Mouse (Mus musculus) layer of hippocampus, adult 2 months (tissue): ENCODE measurements around the gene Dennd2a. TPM values are rescaled to one million over a fixed set of nuclear protein-coding genes. Genes with fewer than 3 reads are reported as not detected.

Experiments used
- DNase-seq, 2 experiments: peaks; one replicate each; pipeline ENCODE4 v3.0.0; 2022; ENCODE audit warnings: low spot score in 2 of 2
- H3K27ac ChIP-seq: fragments of 200-600 bp; 2 replicates; pipeline ENCODE4 v1.8.1; 2022
- H3K4me3 ChIP-seq: fragments of 200-600 bp; 2 replicates; pipeline ENCODE4 v1.8.1; 2022; ENCODE audit warnings: mild to moderate bottlenecking
- CTCF ChIP-seq: fragments of 200-600 bp; conservative IDR thresholded peaks from 2 replicates; pipeline ENCODE4 v1.8.1; 2022; ENCODE audit warnings: antibody characterized with exemption, mild to moderate bottlenecking, moderate library complexity
- total RNA-seq, 2 experiments: library from RNA; stranded (reverse); gene quantifications; 2 replicates each; pipeline ENCODE4 v1.2.3; 2021

Dennd2a gene
- total RNA-seq, 2 experiments from 2014 or later, result 37.0 to 38.2 TPM

DNA sequence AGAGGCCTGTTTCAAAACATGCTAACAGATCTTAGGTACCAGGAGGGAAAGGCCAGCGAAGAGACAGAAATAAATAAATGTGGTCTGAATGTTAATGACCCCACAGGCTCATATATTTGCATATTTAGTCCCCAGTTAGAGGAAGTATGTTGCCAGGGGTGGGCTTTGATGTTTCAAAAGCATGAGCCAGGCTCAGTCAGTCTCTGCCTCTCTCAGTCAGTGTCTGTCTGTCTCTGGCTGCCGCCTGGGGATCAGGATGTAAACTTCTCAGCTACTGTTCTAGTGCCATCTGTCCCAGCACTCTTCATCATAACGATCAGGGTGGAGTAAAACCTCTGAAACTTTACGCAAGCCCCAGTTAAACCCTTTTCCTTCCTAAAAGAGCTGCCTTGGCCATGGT, 29.9 kb downstream of the Dennd2a start:
- H3K27ac ChIP-seq, result peak overlapping the region; percentile 91
- peak overlapping the region; percentile 34 for H3K4me3 ChIP-seq
- TF ChIP-seq CTCF, result no peak
- peak in 1 of 2 experiments; percentile 52 for DNase-seq

DNA sequence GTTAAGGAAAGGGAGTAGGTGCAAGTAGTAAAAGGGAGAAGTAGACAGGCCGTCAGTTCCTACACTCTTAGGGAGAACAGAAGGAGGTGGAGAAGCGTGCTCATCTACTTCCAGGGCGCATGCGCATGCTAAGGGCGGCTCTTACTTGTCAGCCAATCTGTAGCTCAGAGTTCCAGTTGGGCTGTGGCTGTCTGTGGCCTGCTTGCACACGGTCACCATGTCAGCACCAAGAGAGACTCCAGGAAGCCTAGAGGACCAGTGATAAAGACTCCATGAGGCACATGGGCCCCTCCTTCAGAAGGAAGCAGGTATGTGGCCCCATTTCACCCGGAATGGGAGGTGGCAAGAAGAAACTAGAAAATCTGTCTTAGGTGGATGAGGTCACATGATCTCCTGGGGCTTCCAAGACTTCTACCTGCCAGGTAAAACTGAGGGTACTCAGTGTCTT, 30.3 kb downstream of the Dennd2a start:
- no peak for TF ChIP-seq CTCF
- DNase-seq, result no peak
- Histone ChIP-seq H3K27ac (peak overlapping the region; percentile 91), H3K4me3 (peak overlapping the region; percentile 34)

DNA sequence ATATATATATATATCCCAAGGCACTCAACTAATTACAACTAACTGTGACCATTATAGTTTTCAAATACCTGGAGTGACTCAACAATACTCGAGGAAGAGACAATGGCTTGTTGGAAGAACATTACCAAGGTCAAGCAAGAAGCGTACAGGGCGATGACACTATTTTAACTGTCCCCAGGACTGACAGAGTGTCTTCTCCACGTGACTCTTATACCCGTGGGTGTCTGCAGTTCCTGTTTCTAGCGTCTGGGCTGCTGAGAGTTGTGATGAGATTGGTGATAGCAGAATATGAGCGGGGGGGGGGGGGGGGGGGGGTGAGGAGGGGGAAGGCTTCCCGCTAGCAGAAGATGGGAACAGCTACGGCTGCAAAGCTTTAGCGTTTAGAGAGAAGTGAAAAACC, 30.9 kb downstream of the Dennd2a start:
- H3K4me3 ChIP-seq, result no peak overlapping the region
- peak overlapping the region; percentile 91; the same call in 1 of the 2 replicates for H3K27ac ChIP-seq
- no peak for DNase-seq
- no peak for TF ChIP-seq CTCF

DNA sequence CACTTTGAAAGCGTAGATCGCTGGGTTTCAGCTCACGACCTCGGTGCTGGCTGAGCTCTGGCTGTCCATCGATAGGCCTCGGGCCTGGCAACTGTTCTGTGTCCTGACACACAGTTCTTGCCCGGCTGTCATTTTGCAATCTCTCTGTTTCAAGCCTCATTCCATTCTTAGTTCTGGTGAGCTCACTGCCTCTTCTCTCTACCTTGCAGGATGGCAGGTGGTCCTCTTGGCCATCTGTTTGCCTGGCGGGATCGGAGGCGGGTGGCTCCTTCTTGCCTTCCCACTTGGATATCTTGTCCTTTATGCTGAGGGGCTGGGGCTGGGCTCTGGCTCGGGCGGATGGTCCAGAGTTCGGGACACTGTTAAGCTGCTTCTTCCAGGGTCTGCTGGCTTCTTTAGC, 34.5 kb downstream of the Dennd2a start:
- DNase-seq, result no peak
- TF ChIP-seq CTCF, result no peak
- Histone ChIP-seq H3K27ac (no peak overlapping the region), H3K4me3 (no peak overlapping the region)

DNA sequence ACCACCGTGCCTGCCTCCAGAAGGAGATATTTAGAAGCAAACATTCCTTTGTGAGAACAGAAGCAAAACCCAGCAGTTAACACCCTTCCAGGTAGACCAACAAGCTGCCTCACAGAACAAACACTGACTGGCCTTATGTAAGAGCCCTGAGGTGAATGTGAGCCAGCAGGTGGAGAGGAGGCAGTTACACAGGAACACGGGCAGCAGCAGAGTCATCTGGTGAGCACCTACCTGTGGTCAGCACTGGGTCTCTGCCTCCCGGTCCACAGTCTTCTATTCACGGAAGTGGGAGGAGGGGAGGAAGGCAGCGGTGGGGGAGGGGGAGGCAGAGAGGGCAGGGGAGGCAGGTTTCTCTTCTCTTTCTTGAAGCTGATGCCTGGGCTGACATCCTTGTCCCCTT, 35.2 kb downstream of the Dennd2a start:
- DNase-seq, result no peak
- TF ChIP-seq CTCF, result no peak
- Histone ChIP-seq H3K4me3 (no peak overlapping the region), H3K27ac (no peak overlapping the region)

DNA sequence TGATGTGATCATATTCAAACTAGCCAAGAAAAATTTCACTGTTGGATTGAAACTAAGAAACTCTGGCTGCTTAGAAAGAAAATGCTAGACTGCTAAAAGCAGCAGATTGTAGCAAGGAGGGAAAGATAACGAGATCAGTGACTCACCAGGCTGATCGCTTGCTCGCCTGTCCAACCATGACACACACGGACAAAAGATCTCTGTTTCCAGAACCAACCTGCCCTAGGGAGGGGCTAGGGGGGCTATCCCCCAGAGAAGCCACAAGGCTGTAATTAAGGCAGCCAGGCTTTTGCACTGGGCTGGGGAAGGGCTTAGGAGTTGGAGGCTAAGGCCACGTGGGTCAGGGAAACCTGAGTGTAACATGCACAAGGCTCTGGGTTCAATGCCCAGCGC, 41.9 kb downstream of the Dennd2a start:
- no peak for TF ChIP-seq CTCF
- H3K4me3 ChIP-seq, result no peak overlapping the region
- peak overlapping the region; percentile 73; the same call in 1 of the 2 replicates for H3K27ac ChIP-seq
- no peak for DNase-seq

DNA sequence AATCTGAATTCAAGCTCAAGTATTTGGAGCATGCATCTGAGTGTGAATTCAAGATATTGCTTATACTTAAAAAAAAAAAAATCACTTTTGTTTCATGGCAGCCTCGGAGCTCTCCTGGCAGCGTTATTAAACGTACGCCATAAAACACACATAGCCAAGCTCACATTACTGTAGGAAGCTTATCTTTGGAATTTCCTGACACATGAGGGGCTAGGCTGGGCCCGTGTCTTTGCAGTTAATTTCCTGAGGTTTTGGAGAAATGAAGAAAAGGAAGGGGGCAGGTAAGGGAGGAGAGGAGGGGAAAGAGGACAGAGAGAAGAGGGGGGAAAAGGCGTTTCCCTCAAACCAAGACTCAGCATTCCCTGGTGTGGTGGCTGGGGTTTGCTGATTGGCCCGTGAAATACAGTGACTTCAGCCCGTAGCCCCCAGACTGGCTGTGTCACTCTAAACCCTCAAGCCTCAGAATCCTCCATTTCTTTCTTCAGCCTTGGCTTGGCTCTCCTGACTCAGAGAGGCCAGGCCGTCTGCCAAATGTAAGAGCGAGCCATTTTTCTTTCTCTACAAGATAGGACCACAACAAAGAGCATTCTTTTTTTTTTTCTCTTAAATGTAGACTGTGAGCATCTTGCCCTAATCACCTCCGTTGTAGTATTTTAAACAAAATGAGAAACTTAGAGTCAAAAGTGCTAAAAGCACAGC, 42.5 kb downstream of the Dennd2a start:
- Histone ChIP-seq H3K4me3 (no peak overlapping the region), H3K27ac (peak overlapping the region; percentile 73; the same call in 1 of the 2 replicates)
- no peak for DNase-seq
- TF ChIP-seq CTCF, result no peak

DNA sequence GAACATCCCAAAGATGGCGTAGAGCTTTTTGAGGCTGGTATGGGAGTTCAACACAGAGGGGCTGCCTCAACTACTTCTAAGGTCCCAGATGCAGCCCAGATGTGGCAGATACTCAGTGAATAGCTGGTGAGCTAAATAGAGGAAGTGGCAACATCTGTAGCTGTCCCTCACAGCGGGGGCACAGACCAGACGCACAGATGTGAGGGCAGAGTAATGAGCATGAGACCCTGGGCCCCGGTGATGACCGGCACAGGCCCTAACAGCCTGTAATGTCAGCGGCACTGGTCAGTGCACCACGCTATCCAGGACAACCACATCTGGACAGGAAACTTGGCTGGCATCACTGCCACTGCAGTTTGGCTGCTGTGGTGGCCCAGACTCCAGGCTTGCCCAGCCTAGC, 54.2 kb downstream of the Dennd2a start:
- no peak overlapping the region for H3K4me3 ChIP-seq
- TF ChIP-seq CTCF, result no peak
- H3K27ac ChIP-seq, result no peak overlapping the region
- DNase-seq, result no peak

DNA sequence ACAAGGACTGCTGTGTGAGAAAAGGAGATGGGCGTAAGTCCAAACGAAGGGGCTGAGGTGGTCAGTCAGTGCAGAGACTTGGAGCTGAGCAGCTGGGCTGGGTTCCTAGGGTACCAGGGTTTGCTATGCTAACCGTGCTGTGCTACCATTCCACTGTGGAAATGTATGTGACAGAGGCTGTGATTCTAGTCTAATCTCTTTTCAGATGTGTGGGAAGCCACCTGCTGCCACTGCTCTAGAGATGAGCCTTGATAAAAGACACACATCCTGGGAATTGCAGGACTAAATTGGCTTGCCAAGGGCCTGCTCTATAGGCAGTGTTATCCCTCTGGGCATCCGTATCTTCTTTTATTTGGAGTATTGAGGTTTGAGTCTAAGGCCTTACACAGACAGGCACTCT, 60.5 kb downstream of the Dennd2a start:
- no peak for TF ChIP-seq CTCF
- H3K4me3 ChIP-seq, result no peak overlapping the region

DNA sequence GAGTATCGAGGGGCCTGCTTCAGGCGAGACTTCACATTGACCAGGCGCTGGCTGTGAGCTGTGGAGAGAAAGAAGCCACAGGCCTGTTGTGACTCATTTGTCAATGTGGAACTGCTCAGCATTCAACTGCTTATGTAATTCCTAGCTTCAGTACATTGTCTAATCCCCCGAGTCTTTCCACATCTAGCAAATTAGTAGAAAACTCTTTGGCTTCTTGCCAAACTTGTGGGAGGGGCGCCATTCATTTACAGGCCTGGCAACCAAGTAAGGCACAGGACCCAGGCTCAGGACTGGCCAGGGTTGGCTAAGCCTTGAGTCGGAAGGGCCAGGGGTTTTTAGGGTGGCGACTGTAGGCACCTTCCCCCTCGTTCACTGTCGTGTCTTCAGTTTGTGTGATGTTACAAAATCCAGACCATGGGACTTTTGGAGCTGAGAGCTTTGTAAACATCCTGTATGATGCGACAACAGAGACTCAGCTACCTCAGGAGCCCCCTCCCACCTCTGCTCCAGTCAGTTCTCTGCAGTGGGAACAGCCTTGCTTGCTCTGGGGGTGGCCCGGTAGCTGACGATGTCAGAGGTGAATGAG, 64.4 kb downstream of the Dennd2a start:
- no peak for TF ChIP-seq CTCF
- peak; percentile 75 to 84 for DNase-seq
- Histone ChIP-seq H3K4me3 (no peak overlapping the region), H3K27ac (peak overlapping the region; percentile 86)

More for the DNA sequence above, 60.5 kb downstream of the Dennd2a start:
- H3K27ac ChIP-seq, result peak overlapping the region; percentile 52; the same call in 1 of the 2 replicates
- DNase-seq, result no peak

DNA sequence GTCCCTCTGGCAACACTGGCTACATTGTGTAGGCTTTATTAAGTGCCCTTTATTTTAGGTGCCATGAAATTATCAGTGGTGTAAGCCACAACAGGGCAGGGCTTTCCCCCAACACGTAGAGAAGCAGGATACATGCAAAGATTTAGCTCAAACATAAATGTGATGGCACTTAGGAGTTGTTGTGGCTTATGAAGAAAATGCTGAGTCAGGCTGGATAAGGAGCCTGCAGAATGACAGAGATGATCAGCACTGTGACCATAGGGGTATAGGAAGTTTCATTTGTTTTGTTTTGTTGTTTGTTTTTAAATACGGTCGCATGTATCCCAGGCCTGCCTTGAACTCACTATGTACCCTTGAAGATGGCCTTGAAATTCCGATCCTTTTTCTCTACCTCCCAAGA, 65.5 kb downstream of the Dennd2a start:
- Histone ChIP-seq H3K27ac (0 out of 2 replicates have a peak overlapping the region, but pooled peaks have one; percentile 10), H3K4me3 (no peak overlapping the region)
- TF ChIP-seq CTCF, result no peak
- DNase-seq, result no peak

DNA sequence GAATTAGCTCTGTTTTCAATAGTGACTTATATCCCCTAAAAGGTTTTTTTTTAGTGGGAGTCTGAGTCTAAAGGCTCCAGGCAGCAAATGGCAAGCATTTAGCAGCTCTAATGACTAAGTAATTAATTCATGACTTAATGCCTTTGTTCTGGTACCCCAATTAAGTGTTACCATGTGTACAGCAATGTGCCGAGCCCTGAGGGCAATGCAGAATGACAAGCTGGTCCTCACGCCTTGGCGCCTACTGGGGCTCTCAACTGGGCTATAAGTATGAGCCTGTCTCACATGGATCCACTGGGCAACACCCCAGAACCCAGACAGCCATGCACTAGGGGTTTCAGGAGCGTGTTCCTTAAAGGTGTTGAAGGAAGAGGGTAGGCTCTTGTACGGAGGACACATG, 66.5 kb downstream of the Dennd2a start:
- Histone ChIP-seq H3K27ac (peak overlapping the region; percentile 2; the same call in 1 of the 2 replicates), H3K4me3 (no peak overlapping the region)
- no peak for TF ChIP-seq CTCF

DNA sequence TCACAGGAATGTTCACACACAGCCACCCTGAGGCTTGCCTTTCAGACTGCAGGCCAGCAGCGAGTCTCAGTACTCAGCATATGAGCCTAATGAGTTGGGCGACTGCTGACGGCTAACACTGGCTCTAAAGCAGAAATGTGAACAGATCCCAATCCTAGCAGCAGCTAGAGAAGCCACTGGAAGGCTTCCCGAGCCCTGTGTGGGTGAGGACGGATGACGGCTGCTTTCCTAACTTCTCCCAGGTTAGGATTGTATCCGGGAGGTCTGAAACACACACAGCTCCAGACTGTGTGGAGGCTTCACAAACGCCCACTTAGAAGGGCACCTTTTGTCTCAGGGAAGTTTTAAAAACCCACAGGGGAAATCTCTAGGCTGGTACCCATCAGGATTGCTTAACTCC, 69.4 kb downstream of the Dennd2a start:
- TF ChIP-seq CTCF, result no peak
- H3K4me3 ChIP-seq, result no peak overlapping the region
- H3K27ac ChIP-seq, result peak overlapping the region; percentile 21
- peak in 1 of 2 experiments; percentile 41 for DNase-seq

More for the DNA sequence above, 66.5 kb downstream of the Dennd2a start:
- DNase-seq, result no peak

DNA sequence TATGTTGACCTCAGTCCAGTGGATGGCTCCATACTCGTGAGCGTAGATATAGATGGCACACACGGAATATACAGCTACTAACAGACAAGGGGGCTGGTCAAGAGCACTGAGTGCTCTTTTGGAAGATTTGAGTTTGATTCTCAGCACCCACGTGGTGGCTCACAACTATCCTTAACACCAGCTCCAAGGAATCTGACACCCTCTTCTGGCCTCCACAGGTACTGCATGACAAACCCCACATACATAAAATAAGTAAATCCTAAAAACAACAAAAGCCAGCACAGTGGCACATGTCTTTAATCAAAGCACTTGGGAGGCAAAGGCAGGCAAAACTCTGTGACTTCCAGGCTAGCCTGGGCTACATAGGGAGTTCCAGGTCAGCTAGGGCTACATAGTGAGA, 74.0 kb downstream of the Dennd2a start:
- H3K4me3 ChIP-seq, result no peak overlapping the region
- no peak for DNase-seq
- peak; percentile 51 for TF ChIP-seq CTCF
- H3K27ac ChIP-seq, result no peak overlapping the region
